Mouse (Mus musculus): ENCODE data around the gene E330017A01Rik.

E330017A01Rik gene

GRCm38 (mm10) chr16:58638689-58639175 lies at the start of gene E330017A01Rik:
Gene E330017A01Rik (minus strand): TSS chr16:58638739.
- in situ Hi-C loops (cut with MboI, MseI): no loop called here

- in situ Hi-C loops (cut with MboI, MseI): no loop called here
Measured at GRCm38 (mm10) chr16:58685548-58686537, 47.3 kb upstream of the E330017A01Rik start.

GRCm38 (mm10) chr16:58684537-58684936 lies 46.0 kb upstream of the E330017A01Rik start:
- in situ Hi-C loops (cut with MboI, MseI): no loop called here

GRCm38 (mm10) chr16:58683911-58684310 lies 45.4 kb upstream of the E330017A01Rik start:
- in situ Hi-C loops (cut with MboI, MseI): no loop called here

- in situ Hi-C loops (cut with MboI, MseI): no loop called here
Measured at GRCm38 (mm10) chr16:58682870-58683269, 44.3 kb upstream of the E330017A01Rik start.

GRCm38 (mm10) chr16:58682046-58682445 lies 43.5 kb upstream of the E330017A01Rik start:
- in situ Hi-C loops (cut with MboI, MseI): no loop called here

GRCm38 (mm10) chr16:58678660-58679059 lies 40.1 kb upstream of the E330017A01Rik start:
- in situ Hi-C loops (cut with MboI, MseI): no loop called here

- in situ Hi-C loops (cut with MboI, MseI): no loop called here
Measured at GRCm38 (mm10) chr16:58677491-58677890, 39.0 kb upstream of the E330017A01Rik start.

GRCm38 (mm10) chr16:58676633-58677032 lies 38.1 kb upstream of the E330017A01Rik start:
- in situ Hi-C loops (cut with MboI, MseI): no loop called here

- in situ Hi-C loops (cut with MboI, MseI): no loop called here
Measured at GRCm38 (mm10) chr16:58676156-58676555, 37.6 kb upstream of the E330017A01Rik start.

- in situ Hi-C loops (cut with MboI, MseI): no loop called here
Measured at GRCm38 (mm10) chr16:58675256-58675655, 36.7 kb upstream of the E330017A01Rik start.

GRCm38 (mm10) chr16:58673811-58674410 lies 35.4 kb upstream of the E330017A01Rik start:
- in situ Hi-C loops (cut with MboI, MseI): no loop called here

GRCm38 (mm10) chr16:58672396-58672795 lies 33.9 kb upstream of the E330017A01Rik start:
- in situ Hi-C loops (cut with MboI, MseI): no loop called here

GRCm38 (mm10) chr16:58671212-58671985 lies 32.9 kb upstream of the E330017A01Rik start:
- in situ Hi-C loops (cut with MboI, MseI): no loop called here

GRCm38 (mm10) chr16:58670643-58671042 lies 32.1 kb upstream of the E330017A01Rik start:
- in situ Hi-C loops (cut with MboI, MseI): no loop called here

- in situ Hi-C loops (cut with MboI, MseI): loop anchor here (5.0 to 10.0 kb wide), 2 partner anchors 62 to 145 kb away; partner anchors contain the start of gene St3gal6
Measured at GRCm38 (mm10) chr16:58669917-58670630, 31.5 kb upstream of the E330017A01Rik start, which contains the start of gene Cpox. Gene Cpox (plus strand): TSS chr16:58670292.

- in situ Hi-C loops (cut with MboI, MseI): loop anchor here (5.0 to 10.0 kb wide), 2 partner anchors 63 to 144 kb away; partner anchors contain the start of gene St3gal6
Measured at GRCm38 (mm10) chr16:58669264-58669663, 30.7 kb upstream of the E330017A01Rik start.

- in situ Hi-C loops (cut with MboI, MseI): loop anchor here (5.0 to 10.0 kb wide), 2 partner anchors 64 to 144 kb away; partner anchors contain the start of gene St3gal6
Measured at GRCm38 (mm10) chr16:58668586-58668985, 30.0 kb upstream of the E330017A01Rik start.

- in situ Hi-C loops (cut with MboI, MseI): loop anchor here (5.0 to 10.0 kb wide), 2 partner anchors 66 to 142 kb away; partner anchors contain the start of gene St3gal6
Measured at GRCm38 (mm10) chr16:58666681-58667080, 28.1 kb upstream of the E330017A01Rik start.

- in situ Hi-C loops (cut with MboI, MseI): loop anchor here (5.0 to 10.0 kb wide), 2 partner anchors 67 to 140 kb away; partner anchors contain the start of gene St3gal6
Measured at GRCm38 (mm10) chr16:58665137-58665536, 26.6 kb upstream of the E330017A01Rik start.
